21 mouse cellular contexts compared by ENCODE assay signal in the genomic region with DNA sequence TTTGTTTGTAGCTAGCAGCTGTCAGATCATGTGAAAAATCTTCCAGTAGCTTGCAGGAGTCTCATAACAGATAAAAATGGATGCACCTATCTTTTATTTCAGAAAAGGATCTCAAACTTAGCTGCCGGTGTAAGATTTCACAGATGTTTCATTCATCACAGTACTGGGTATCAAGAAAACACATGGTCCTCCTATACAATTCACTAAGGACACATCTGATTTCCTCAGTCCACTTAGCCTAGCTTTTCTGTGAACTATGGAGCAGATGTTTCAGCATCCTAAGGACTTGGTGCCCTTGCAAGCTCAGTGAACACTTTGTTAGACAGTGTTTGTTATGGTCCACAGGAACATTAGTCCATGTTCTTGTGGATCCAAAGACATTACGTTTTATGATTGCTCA. TPM values are rescaled to one million over a fixed set of nuclear protein-coding genes. Genes with fewer than 3 reads are reported as not detected.
"Had no signal": no experiment of that assay in that cellular context is flagged by ENCODE, and none has a peak within 500 bp of the region (broad histone marks: within the 10 kb centered on the region; RNA-seq: fewer than 3 reads in every experiment).

No protein-coding gene starts in this region.

- H3K27ac ChIP-seq: kidney, postnatal 0 days; limb, embryonic 12.5 days; liver, embryonic 13.5 days had no signal

- H3K27me3 ChIP-seq: limb, embryonic 12.5 days; liver, embryonic 13.5 days had no signal

- H3K4me3 ChIP-seq: limb, embryonic 12.5 days; liver, embryonic 13.5 days had no signal

- H3K36me3 ChIP-seq: limb, embryonic 12.5 days; liver, embryonic 13.5 days had no signal

- DNase-seq: kidney, postnatal 25 days; liver, embryonic 13.5 days; lung, adult 2 months; midbrain, embryonic 14.5 days had no signal

- H3K4me1 ChIP-seq: limb, embryonic 12.5 days had no signal

RNA-seq across cellular contexts. Expression of gene Gm13691, which starts 33.0 kb away (rescaled TPM):
- total RNA-seq: liver, adult 2 months; megakaryocyte-erythroid progenitor cell, adult 5-6 weeks; midbrain, postnatal 0 days had no signal
- polyA plus RNA-seq: kidney, adult 2 months; kidney, embryonic 14.5 days; kidney, postnatal 0 days; large intestine, adult 2 months; limb, embryonic 12.5 days; liver, adult 2 months; liver, embryonic 13.5 days; liver, embryonic 16.5 days; lung, adult 2 months; lung, embryonic 16.5 days; midbrain, embryonic 11.5 days; midbrain, embryonic 14.5 days; midbrain, postnatal 0 days; neural tube, embryonic 11.5 days; neural tube, embryonic 14.5 days; small intestine, adult 2 months; spleen, adult 2 months; stomach, embryonic 16.5 days had no signal

RNA-seq across cellular contexts. Expression of gene Gm13697, which starts 38.8 kb away (rescaled TPM):
- total RNA-seq: liver, adult 2 months; midbrain, postnatal 0 days had no signal
- polyA plus RNA-seq: kidney, adult 2 months; kidney, embryonic 14.5 days; kidney, postnatal 0 days; large intestine, adult 2 months; limb, embryonic 12.5 days; liver, adult 2 months; liver, embryonic 13.5 days; liver, embryonic 16.5 days; lung, adult 2 months; lung, embryonic 16.5 days; midbrain, embryonic 11.5 days; midbrain, embryonic 14.5 days; midbrain, postnatal 0 days; neural tube, embryonic 11.5 days; neural tube, embryonic 14.5 days; small intestine, adult 2 months; spleen, adult 2 months; stomach, embryonic 16.5 days had no signal

RNA-seq across cellular contexts. Expression of gene Gm13694, which starts 44.6 kb away (rescaled TPM):
- total RNA-seq: liver, adult 2 months; midbrain, postnatal 0 days had no signal
- polyA plus RNA-seq: kidney, adult 2 months; kidney, embryonic 14.5 days; kidney, postnatal 0 days; large intestine, adult 2 months; limb, embryonic 12.5 days; liver, adult 2 months; liver, embryonic 13.5 days; liver, embryonic 16.5 days; lung, adult 2 months; lung, embryonic 16.5 days; midbrain, embryonic 11.5 days; midbrain, embryonic 14.5 days; midbrain, postnatal 0 days; neural tube, embryonic 11.5 days; neural tube, embryonic 14.5 days; small intestine, adult 2 months; spleen, adult 2 months; stomach, embryonic 16.5 days had no signal

RNA-seq across cellular contexts. Expression of gene Gm13696, which starts 50.4 kb away (rescaled TPM):
- total RNA-seq: liver, adult 2 months; midbrain, postnatal 0 days had no signal
- polyA plus RNA-seq: kidney, adult 2 months; kidney, embryonic 14.5 days; kidney, postnatal 0 days; large intestine, adult 2 months; limb, embryonic 12.5 days; liver, adult 2 months; liver, embryonic 13.5 days; liver, embryonic 16.5 days; lung, adult 2 months; lung, embryonic 16.5 days; midbrain, embryonic 11.5 days; midbrain, embryonic 14.5 days; midbrain, postnatal 0 days; neural tube, embryonic 11.5 days; neural tube, embryonic 14.5 days; small intestine, adult 2 months; spleen, adult 2 months; stomach, embryonic 16.5 days had no signal

RNA-seq across cellular contexts. Expression of gene Gm13695, which starts 56.2 kb away (rescaled TPM):
- total RNA-seq: liver, adult 2 months; megakaryocyte progenitor cell, adult 5-6 weeks; midbrain, postnatal 0 days had no signal
- polyA plus RNA-seq: kidney, adult 2 months; kidney, embryonic 14.5 days; kidney, postnatal 0 days; large intestine, adult 2 months; limb, embryonic 12.5 days; liver, adult 2 months; liver, embryonic 13.5 days; liver, embryonic 16.5 days; lung, adult 2 months; lung, embryonic 16.5 days; midbrain, embryonic 11.5 days; midbrain, embryonic 14.5 days; midbrain, postnatal 0 days; neural tube, embryonic 11.5 days; neural tube, embryonic 14.5 days; small intestine, adult 2 months; spleen, adult 2 months; stomach, embryonic 16.5 days had no signal
